Mouse (Mus musculus) testis, postnatal 14 days (tissue): ENCODE measurements around the gene Dpy19l2.
A peak's percentile ranks its signal among the peaks of the same experiment; 100 is the strongest.
"Not testable (repeated sequence)": the region's sequence is repeated elsewhere in the genome, so short reads cannot be mapped to it uniquely, and the experiment has no call there.

Source experiments
- DNase-seq: peaks from one replicate; pipeline ENCODE4 v3.0.0; 2021; ENCODE audit warnings: low spot score

Dpy19l2 gene

GRCm38 (mm10) chr9:24695700-24696404 lies at the start of gene Dpy19l2:
Gene Dpy19l2, minus strand, starts transcription at chr9:24696293.
- DNase-seq: peak; percentile 72

- DNase-seq: no peak
These were observed 48.9 kb upstream of the Dpy19l2 start for GRCm38 (mm10) chr9:24744958-24745357.

GRCm38 (mm10) chr9:24701246-24701645 lies 5.2 kb upstream of the Dpy19l2 start:
- no peak for DNase-seq

GRCm38 (mm10) chr9:24696405-24696778 lies 299 bp upstream of the Dpy19l2 start:
- DNase-seq: no peak

DNA sequence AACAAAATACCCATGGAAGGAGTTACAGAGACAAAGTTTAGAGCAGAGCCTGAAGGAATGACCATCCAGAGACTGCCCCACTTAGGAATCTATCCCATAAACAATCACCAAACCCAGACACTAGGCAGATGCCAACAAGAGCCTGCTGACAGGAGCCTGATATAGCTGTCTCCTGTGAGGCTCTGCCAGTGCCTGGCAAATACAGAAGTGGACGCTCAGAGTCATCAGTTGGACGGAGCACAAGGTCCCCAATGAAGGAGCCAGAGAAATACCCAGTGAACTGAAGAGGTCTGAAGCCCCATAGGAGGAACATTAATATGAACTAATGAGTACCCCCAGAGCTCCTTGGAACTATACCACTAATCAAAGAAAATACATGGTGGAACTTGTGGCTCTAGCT lies 58.8 kb downstream of the Dpy19l2 start:
- DNase-seq: not testable (repeated sequence)

DNA sequence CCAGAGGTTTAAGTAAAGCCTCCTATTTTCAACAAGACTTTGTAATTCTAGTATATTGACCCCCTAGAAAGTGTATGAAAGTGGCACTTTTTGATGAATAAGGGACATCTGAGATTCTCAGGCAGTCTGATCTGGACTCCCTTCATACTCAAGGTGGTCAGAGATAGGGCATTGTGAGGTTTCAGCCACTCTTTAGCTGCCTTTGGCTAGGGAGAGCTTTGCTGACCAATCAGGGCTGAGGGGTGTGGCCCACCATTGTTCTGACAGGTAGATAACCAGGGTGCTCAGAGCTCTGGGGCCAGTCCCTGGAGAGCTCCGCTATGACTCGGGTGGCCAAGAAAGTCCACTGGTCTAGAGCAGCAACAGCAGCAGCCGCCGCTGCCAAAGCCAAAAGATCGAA lies 71.2 kb downstream of the Dpy19l2 start, which contains the start of gene Cypt4:
TSS of gene Cypt4 (plus strand) at position 301 of the 400 bp plus-strand sequence.
- DNase-seq: peak; percentile 33

- no peak for DNase-seq
These were observed 157.9 kb downstream of the Dpy19l2 start for GRCm38 (mm10) chr9:24538159-24538558.

DNA sequence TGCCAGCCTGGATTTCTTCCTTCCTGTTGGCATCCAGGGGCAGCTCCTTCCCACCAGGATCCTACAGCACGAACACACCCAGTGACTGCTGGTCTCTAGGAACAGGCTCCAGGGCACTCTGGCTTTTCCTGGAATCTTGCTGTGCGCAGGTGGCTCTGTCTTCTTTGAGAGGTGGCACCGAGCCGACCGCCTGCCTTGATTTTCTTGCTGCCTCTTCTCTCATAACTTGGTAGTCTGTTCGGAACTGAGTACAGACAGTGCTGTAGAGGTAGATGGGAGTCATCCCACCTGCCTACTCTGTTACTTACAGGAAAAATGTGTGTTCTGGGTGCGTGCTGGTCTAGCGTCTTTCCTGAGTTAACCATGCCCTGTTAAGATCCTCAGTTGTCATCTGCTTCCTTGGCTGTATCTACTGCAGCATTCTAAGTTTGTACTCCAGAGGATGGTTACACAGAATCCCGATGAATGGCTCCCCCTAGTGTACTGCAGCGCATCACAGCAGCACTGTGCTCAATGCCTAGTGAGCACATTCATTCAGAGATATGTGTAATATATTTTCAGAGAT lies 179.4 kb downstream of the Dpy19l2 start:
- no peak for DNase-seq

- no peak for DNase-seq
These were observed 182.0 kb downstream of the Dpy19l2 start for GRCm38 (mm10) chr9:24514078-24514469.

DNA sequence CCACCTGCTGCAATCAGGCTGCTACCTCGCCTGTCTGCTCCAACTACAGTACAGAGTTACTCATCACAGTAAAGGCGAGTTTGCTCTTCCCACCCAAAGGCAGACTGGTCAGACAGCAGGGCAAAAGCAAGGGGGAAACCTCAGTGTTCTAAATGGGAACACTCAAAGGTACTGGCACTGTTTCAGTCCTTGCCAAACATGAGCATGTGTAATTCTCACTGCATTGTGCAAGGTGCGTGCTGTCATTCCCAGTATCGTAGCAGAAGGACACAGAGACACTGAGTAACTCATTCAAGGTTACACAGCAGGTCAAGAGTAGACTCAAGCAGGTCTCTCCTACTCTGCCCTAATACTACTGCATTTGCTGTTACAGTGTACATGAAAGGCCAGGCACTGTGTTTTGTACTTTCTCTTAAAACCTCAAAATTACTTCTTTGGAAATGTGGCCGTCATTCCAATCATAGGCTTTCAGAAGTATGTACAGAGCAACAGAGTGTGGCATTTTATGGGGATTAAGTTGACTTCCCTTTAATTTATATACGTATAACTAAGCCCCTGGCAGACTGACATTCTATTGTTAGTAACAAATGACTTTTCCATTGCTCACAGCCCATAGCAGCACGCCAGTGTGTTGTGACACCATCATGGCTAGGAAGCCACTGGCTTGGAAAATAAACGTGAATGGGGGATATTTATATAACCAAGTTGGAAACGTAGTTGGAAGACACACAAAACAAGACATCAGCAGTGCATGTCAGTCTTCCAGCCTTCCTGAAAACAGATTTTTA lies 182.6 kb downstream of the Dpy19l2 start:
- DNase-seq: no peak

- no peak for DNase-seq
These were observed 184.0 kb downstream of the Dpy19l2 start for GRCm38 (mm10) chr9:24512121-24512539.

- no peak for DNase-seq
These were observed 184.5 kb downstream of the Dpy19l2 start for GRCm38 (mm10) chr9:24511371-24512120.

DNA sequence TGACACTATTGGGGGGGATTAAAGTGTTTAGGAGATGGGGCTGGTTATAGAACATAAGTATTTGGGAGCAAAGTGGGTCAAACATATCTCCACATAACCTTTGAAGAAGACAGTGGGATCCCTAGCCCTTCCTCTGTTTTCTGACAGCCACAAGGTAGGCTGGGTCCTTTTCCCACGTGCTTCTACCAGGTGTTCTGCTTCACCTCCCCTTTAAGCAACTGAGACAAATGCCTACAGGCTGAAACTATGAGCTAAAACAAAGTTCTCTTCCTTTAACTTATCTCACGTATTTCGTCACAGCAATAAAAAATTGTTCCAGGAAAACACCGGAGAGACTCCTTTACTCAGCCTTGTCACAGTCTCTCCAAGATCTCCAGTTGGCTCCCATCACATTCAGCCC lies 187.2 kb downstream of the Dpy19l2 start:
- DNase-seq: no peak
